1 mouse cellular context compared by ENCODE assay signal in genomic region chr7:44527483-44528398, GRCm38 (mm10).
A peak's percentile ranks its signal among the peaks of the same experiment; 100 is the strongest.
TF ChIP-seq lines count a peak whose summit lies in the region.

No protein-coding gene starts in this region.

TF ChIP-seq in MEL, 35 proteins besides CTCF, POLR2A, EP300 and RAD21 (continued from another document):
- TF ChIP-seq HCFC1 (IDR thresholded peaks at IDR 0.05; ENCODE audit: low read depth, low read length): no peak; the same call in 1 of the 2 replicates
- TF ChIP-seq USF1 (IDR thresholded peaks at IDR 0.05; ENCODE audit: low read depth, low read length): peak; percentile 68; the same call in 1 of the 2 replicates
- peak; percentile 46 for TF ChIP-seq TCF12 (IDR thresholded peaks at IDR 0.05; ENCODE audit: low read depth, low read length)
- no peak for TF ChIP-seq CHD2 (IDR thresholded peaks at IDR 0.05; ENCODE audit: low read length)
- no peak for TF ChIP-seq UBTF (IDR thresholded peaks at IDR 0.05; ENCODE audit: borderline replicate concordance, insufficient read depth, low read depth, low read length)
- TF ChIP-seq BHLHE40 (IDR thresholded peaks at IDR 0.05; ENCODE audit: borderline replicate concordance, low read depth, low read length): no peak
- no peak for TF ChIP-seq RCOR1 (IDR thresholded peaks at IDR 0.05; ENCODE audit: low read depth, low read length)
- TF ChIP-seq SIN3A (IDR thresholded peaks at IDR 0.05; ENCODE audit: low read length): peak; percentile 42; the same call in 1 of the 2 replicates
- peak; percentile 82; the same call in 1 of the 2 replicates for TF ChIP-seq POLR2AphosphoS2 (IDR thresholded peaks at IDR 0.05; ENCODE audit: low read length)
- TF ChIP-seq ZMIZ1 (IDR thresholded peaks at IDR 0.05; ENCODE audit: low read depth, low read length): no peak; the same call in 1 of the 2 replicates
- no peak for TF ChIP-seq KAT2A (conservative IDR thresholded peaks at IDR 0.05; ENCODE audit: low read depth, low read length)
- TF ChIP-seq ZKSCAN1 (IDR thresholded peaks at IDR 0.05; ENCODE audit: low read depth, low read length): no peak
- no peak for TF ChIP-seq JUND (IDR thresholded peaks at IDR 0.05; ENCODE audit: low read depth, low read length)
- no peak for TF ChIP-seq E2F4 (IDR thresholded peaks at IDR 0.05; ENCODE audit: borderline replicate concordance, low read depth, low read length)
- TF ChIP-seq TAL1 (IDR thresholded peaks at IDR 0.05; ENCODE audit: low read length): no peak
- TF ChIP-seq NELFE (IDR thresholded peaks at IDR 0.05; ENCODE audit: low read depth, low read length): peak; percentile 81
